Mouse (Mus musculus): ENCODE data around the gene Sh3gl1. TPM values are rescaled to one million over a fixed set of nuclear protein-coding genes. Genes with fewer than 3 reads are reported as not detected.

Sh3gl1 gene
- total and polyA plus RNA-seq, 3 experiments, result 41.0 to 78.4 TPM; not detected in 1

- peaks cover 0 to 17% of the 10 kb centered on the region in 2 experiments; a peak in 2 of 4 replicates for H3K4me1 ChIP-seq (ENCODE audit: control insufficient read depth in 1 of 2, insufficient read depth in 2 of 2, low read length in 2 of 2)
- H3K9me3 ChIP-seq (replicated peaks; ENCODE audit: insufficient read depth, low read length), result no peaks in the 10 kb centered on the region
- DNase-seq (ENCODE audit: low read depth, low spot score), result peak; percentile 95
- peak overlapping the region; percentile 64 for H3K9ac ChIP-seq (ENCODE audit: control insufficient read depth, low read depth, low read length, poor library complexity, severe bottlenecking)
- H3K36me3 ChIP-seq (ENCODE audit: control insufficient read depth in 1 of 2, insufficient read depth in 2 of 2, low read length in 2 of 2), result peaks cover 0 to 8% of the 10 kb centered on the region in 2 experiments; a peak in 2 of 4 replicates
- H3K27me3 ChIP-seq (ENCODE audit: control insufficient read depth in 1 of 2, insufficient read depth in 2 of 2, low read length in 2 of 2), result no peaks in the 10 kb centered on the region
- H3K27ac ChIP-seq (ENCODE audit: control insufficient read depth, low read depth, low read length), result peak overlapping the region; percentile 53; the same call in 1 of the 2 replicates
- H3K79me2 ChIP-seq (ENCODE audit: control insufficient read depth, insufficient read depth, low read length, poor library complexity), result no peaks in the 10 kb centered on the region
- peak overlapping the region; percentile 64 to 90 for H3K4me3 ChIP-seq (ENCODE audit: control insufficient read depth in 1 of 2, insufficient read depth in 1 of 2, low read depth in 2 of 2, low read length in 2 of 2)
- TF ChIP-seq SMC3 (IDR thresholded peaks at IDR 0.05; ENCODE audit: low read depth, low read length) (no peak), MYB (IDR thresholded peaks at IDR 0.05; ENCODE audit: low read depth, low read length) (no peak), USF2 (IDR thresholded peaks at IDR 0.05; ENCODE audit: borderline replicate concordance in 1 of 2, insufficient read depth in 1 of 2, low read depth in 1 of 2, low read length in 2 of 2) (no peak), ELF1 (IDR thresholded peaks at IDR 0.05; ENCODE audit: low read depth, low read length) (0 out of 2 replicates have a peak, but pooled peaks have one; percentile 4), MXI1 (IDR thresholded peaks at IDR 0.05; ENCODE audit: low read depth, low read length) (0 out of 2 replicates have a peak, but pooled peaks have one; percentile 52), NRF1 (IDR thresholded peaks at IDR 0.05; ENCODE audit: insufficient read depth, low read depth, low read length, poor library complexity, severe bottlenecking) (peak; percentile 39; the same call in 1 of the 2 replicates), MYC (IDR thresholded peaks at IDR 0.05; ENCODE audit: low read depth, low read length) (no peak), JUND (IDR thresholded peaks at IDR 0.05; ENCODE audit: low read depth, low read length) (no peak), BHLHE40 (IDR thresholded peaks at IDR 0.05; ENCODE audit: borderline replicate concordance, low read depth, low read length) (no peak), ETS1 (IDR thresholded peaks at IDR 0.05; ENCODE audit: low read depth, low read length) (no peak), MAFK (IDR thresholded peaks at IDR 0.05; ENCODE audit: borderline replicate concordance, low read depth, low read length) (no peak), HCFC1 (IDR thresholded peaks at IDR 0.05; ENCODE audit: low read depth, low read length) (peak; percentile 57; the same call in 1 of the 2 replicates), CHD1 (IDR thresholded peaks at IDR 0.05; ENCODE audit: low read depth, low read length) (no peak), NELFE (IDR thresholded peaks at IDR 0.05; ENCODE audit: low read depth, low read length) (peak; percentile 56; the same call in 1 of the 2 replicates), POLR2A (IDR thresholded peaks at IDR 0.05; ENCODE audit: control insufficient read depth in 1 of 2, insufficient read depth in 1 of 2, low read depth in 1 of 2, low read length in 2 of 2, poor library complexity in 1 of 2) (peak; percentile 57 to 88; a peak in 3 of 4 replicates), TAL1 (IDR thresholded peaks at IDR 0.05; ENCODE audit: low read length) (no peak), ZKSCAN1 (IDR thresholded peaks at IDR 0.05; ENCODE audit: low read depth, low read length) (no peak), RAD21 (IDR thresholded peaks at IDR 0.05; ENCODE audit: low read depth, low read length) (no peak), RCOR1 (IDR thresholded peaks at IDR 0.05; ENCODE audit: low read depth, low read length) (peak; percentile 84), POLR2AphosphoS5 (IDR thresholded peaks at IDR 0.05; ENCODE audit: borderline replicate concordance, low read depth, low read length) (no peak), E2F4 (IDR thresholded peaks at IDR 0.05; ENCODE audit: borderline replicate concordance, low read depth, low read length) (no peak), MAX (IDR thresholded peaks at IDR 0.05; ENCODE audit: low read length) (peak; percentile 48), SIN3A (IDR thresholded peaks at IDR 0.05; ENCODE audit: low read length) (peak; percentile 62), ZC3H11A (IDR thresholded peaks at IDR 0.05; ENCODE audit: low read depth, low read length) (no peak), USF1 (IDR thresholded peaks at IDR 0.05; ENCODE audit: low read depth, low read length) (peak; percentile 3; the same call in 1 of the 2 replicates), GABPA (IDR thresholded peaks at IDR 0.05; ENCODE audit: low read depth, low read length) (no peak), GATA1 (IDR thresholded peaks at IDR 0.05; ENCODE audit: low read depth, low read length) (no peak), CHD2 (IDR thresholded peaks at IDR 0.05; ENCODE audit: low read length) (no peak), ZMIZ1 (IDR thresholded peaks at IDR 0.05; ENCODE audit: low read depth, low read length) (no peak; the same call in none of the 2 replicates), MAZ (IDR thresholded peaks at IDR 0.05; ENCODE audit: low read depth, low read length) (peak; percentile 80; the same call in 1 of the 2 replicates), ZNF384 (IDR thresholded peaks at IDR 0.05; ENCODE audit: low read depth, low read length) (no peak), MEF2A (IDR thresholded peaks at IDR 0.05; ENCODE audit: extremely low read depth, insufficient replicate concordance, low read depth, low read length, poor library complexity, severe bottlenecking) (0 out of 2 replicates have a peak, but pooled peaks have one; percentile 27), KAT2A (conservative IDR thresholded peaks at IDR 0.05; ENCODE audit: low read depth, low read length) (no peak), POLR2AphosphoS2 (IDR thresholded peaks at IDR 0.05; ENCODE audit: low read length) (peak; percentile 32; the same call in 1 of the 2 replicates)
Measured at GRCm38 (mm10) chr17:56009088-56009961, 27.1 kb downstream of the Sh3gl1 start.
